In genomic region chr7:99708301-99708721, GRCm38 (mm10) we compare ENCODE assay signal across 9 mouse cellular contexts. TPM values are rescaled to one million over a fixed set of nuclear protein-coding genes. Genes with fewer than 3 reads are reported as not detected.
DNase-seq lines count a peak whose midpoint lies in the region; ATAC-seq lines count a peak whose summit lies in the region.
"Had no signal": no experiment of that assay in that cellular context is flagged by ENCODE, and none has a peak within 500 bp of the region (broad histone marks: within the 10 kb centered on the region; RNA-seq: fewer than 3 reads in every experiment).

No protein-coding gene starts in this region.

- DNase-seq in cerebellum, postnatal 4 days (ENCODE audit: low spot score in 2 of 2): no peak
- peak; percentile 84 for DNase-seq in adrenal gland, postnatal 14 days
- DNase-seq in forelimb bud, embryonic 11.5 days (ENCODE audit: low read depth, low spot score): peak; percentile 5
- peak; percentile 61 to 73 for DNase-seq in left cerebral cortex, adult 18-20 months (ENCODE audit: low spot score in 2 of 2)
- no peak for DNase-seq in kidney, postnatal 4 days
- no peak for DNase-seq in yolk sac, embryonic 10.5 days (ENCODE audit: low spot score)
- DNase-seq: spleen, adult 18-20 months had no signal

- ATAC-seq in cerebellum, adult (ENCODE audit: insufficient number of reproducible peaks, low FRiP score, low TSS enrichment): 0 out of 2 replicates have a peak, but pooled peaks have one; percentile 31
- no peak for ATAC-seq in megakaryocyte-erythroid progenitor cell, adult 5-6 weeks (replicated peaks; ENCODE audit: low FRiP score, low TSS enrichment, poor library complexity, severe bottlenecking)

RNA-seq across cellular contexts. Expression of gene Slco2b1, which starts 2.8 kb away (rescaled TPM):
- 19.8 and 26.8 TPM in 2 replicates for total RNA-seq in adrenal gland, postnatal 14 days (2021)
- total RNA-seq in left cerebral cortex, adult 18-20 months (2021): 10 to 100 TPM; 10.1 to 11.9 TPM
- 0.64 TPM in 1 of 2 replicates, not detected in the other for total RNA-seq in megakaryocyte-erythroid progenitor cell, adult 5-6 weeks (2014; fragmentation: Nextera tagmentation)
- 0.11 TPM in 1 of 2 replicates, not detected in the other for total RNA-seq in megakaryocyte-erythroid progenitor cell, adult 5-6 weeks (2017)

RNA-seq across cellular contexts. Expression of gene Olfr520, which starts 21.8 kb away (rescaled TPM):
- total RNA-seq in adrenal gland, postnatal 14 days (2021): not detected in 2 replicates
- total RNA-seq in left cerebral cortex, adult 18-20 months (2021): not detected
- total RNA-seq in megakaryocyte-erythroid progenitor cell, adult 5-6 weeks (2014; fragmentation: Nextera tagmentation): not detected in 2 replicates
- total RNA-seq in megakaryocyte-erythroid progenitor cell, adult 5-6 weeks (2017): not detected in 2 replicates

RNA-seq across cellular contexts. Expression of gene Olfr521, which starts 55.0 kb away (rescaled TPM):
- not detected in 2 replicates for total RNA-seq in adrenal gland, postnatal 14 days (2021)
- total RNA-seq in left cerebral cortex, adult 18-20 months (2021): not detected
- not detected in 2 replicates for total RNA-seq in megakaryocyte-erythroid progenitor cell, adult 5-6 weeks (2014; fragmentation: Nextera tagmentation)
- total RNA-seq in megakaryocyte-erythroid progenitor cell, adult 5-6 weeks (2017): not detected in 2 replicates

Comparison
In these comparisons a context has a peak if more than half of its experiments do, and no peak if none do; other contexts are left out.
1. DNase-seq: peak in adrenal gland, postnatal 14 days (single experiment), forelimb bud, embryonic 11.5 days (single experiment) and left cerebral cortex, adult 18-20 months (2 of 2); none in cerebellum, postnatal 4 days (0 of 2), kidney, postnatal 4 days (0 of 2) and yolk sac, embryonic 10.5 days (single experiment).
2. RNA of gene Slco2b1, which starts 2.8 kb away (total RNA-seq): 19.8 to 26.8 TPM in adrenal gland, postnatal 14 days and 10.1 to 11.9 TPM in left cerebral cortex, adult 18-20 months; 0.11 to 0.64 TPM in megakaryocyte-erythroid progenitor cell, adult 5-6 weeks; every median in the first group is over 4 times any median in the second.